8 mouse cellular contexts compared by ENCODE assay signal in the genomic region with DNA sequence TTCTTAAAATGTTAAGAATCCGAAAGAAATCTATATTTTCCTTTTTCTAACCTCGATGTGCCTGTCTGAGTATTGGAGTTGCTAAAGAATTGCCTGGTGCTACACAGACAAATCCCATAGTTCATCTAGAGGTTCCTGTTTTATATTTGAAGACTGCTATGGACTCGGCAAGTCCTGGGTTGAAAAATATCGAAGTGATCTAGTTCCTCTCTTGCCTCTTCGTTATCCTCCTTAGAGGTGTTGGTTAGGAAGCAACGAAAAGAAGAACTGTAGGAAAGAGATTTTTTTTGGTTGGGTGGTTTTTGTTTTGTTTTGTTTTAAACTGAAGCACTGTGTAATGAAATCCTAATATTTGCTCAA. TPM values are rescaled to one million over a fixed set of nuclear protein-coding genes. Genes with fewer than 3 reads are reported as not detected.
DNase-seq lines count a peak whose midpoint lies in the region; ATAC-seq and TF ChIP-seq lines count a peak whose summit lies in the region.

No protein-coding gene starts in this region.

- TF ChIP-seq CTCF in bone marrow, adult 2 months (IDR thresholded peaks at IDR 0.05; ENCODE audit: control insufficient read depth, insufficient read depth, low read length), result no peak

- H3K27me3 ChIP-seq in heart, embryonic 12.5 days (replicated peaks), result no peaks in the 10 kb centered on the region
- no peaks in the 10 kb centered on the region for H3K27me3 ChIP-seq in hindbrain, embryonic 13.5 days
- no peaks in the 10 kb centered on the region for H3K27me3 ChIP-seq in midbrain, embryonic 11.5 days (ENCODE audit: control insufficient read depth, insufficient read depth, low read length)

- peak overlapping the region; percentile 75 for H3K4me3 ChIP-seq in heart, embryonic 12.5 days
- peak overlapping the region; percentile 29 for H3K4me3 ChIP-seq in bone marrow, adult 2 months (replicated peaks; ENCODE audit: control insufficient read depth, low read depth, low read length)
- H3K4me3 ChIP-seq in hindbrain, embryonic 13.5 days, result peak overlapping the region; percentile 90
- H3K4me3 ChIP-seq in midbrain, embryonic 11.5 days (ENCODE audit: low read depth, low read length), result peak overlapping the region; percentile 91

- DNase-seq in heart, postnatal 36 days, result no peak
- DNase-seq in midbrain, embryonic 11.5 days (ENCODE audit: low spot score, missing footprints), result no peak
- DNase-seq in gastrocnemius, postnatal 4 days (ENCODE audit: low spot score in 2 of 2), result no peak
- no peak for DNase-seq in adrenal gland, adult 18-20 months (ENCODE audit: low spot score in 2 of 2)
- DNase-seq in spleen, adult 18-20 months, result no peak

- 32% methylated on average over 6 of the region's 6 CpGs for WGBS in heart, embryonic 12.5 days
- 3% methylated on average over 6 of the region's 6 CpGs for WGBS in bone marrow, adult 2 months
- 27% methylated on average over 6 of the region's 6 CpGs for WGBS in hindbrain, embryonic 13.5 days
- WGBS in midbrain, embryonic 11.5 days, result 33% methylated on average over 6 of the region's 6 CpGs

- intact Hi-C loops in heart, postnatal 36 days (cut with DNase I), result no loop called here

- H3K9ac ChIP-seq in heart, embryonic 12.5 days, result peak overlapping the region; percentile 95
- peak overlapping the region; percentile 88 for H3K9ac ChIP-seq in hindbrain, embryonic 13.5 days
- H3K9ac ChIP-seq in midbrain, embryonic 11.5 days (ENCODE audit: low read length), result peak overlapping the region; percentile 98

- H3K4me2 ChIP-seq in heart, embryonic 12.5 days, result peak overlapping the region; percentile 67
- H3K4me2 ChIP-seq in hindbrain, embryonic 13.5 days, result peak overlapping the region; percentile 75
- H3K4me2 ChIP-seq in midbrain, embryonic 11.5 days, result peak overlapping the region; percentile 62

- ATAC-seq in heart, embryonic 12.5 days (ENCODE audit: insufficient number of reproducible peaks, low FRiP score), result no peak
- no peak for ATAC-seq in hindbrain, embryonic 13.5 days (ENCODE audit: low FRiP score)
- no peak for ATAC-seq in midbrain, embryonic 11.5 days (ENCODE audit: low FRiP score)

- TF ChIP-seq POLR2A in bone marrow, adult 2 months (IDR thresholded peaks at IDR 0.05; ENCODE audit: borderline replicate concordance, control insufficient read depth, low read depth, low read length), result no peak

- H3K4me1 ChIP-seq in heart, embryonic 12.5 days (replicated peaks), result peaks cover 18% of the 10 kb centered on the region
- no peaks in the 10 kb centered on the region; the same call in 1 of the 2 replicates for H3K4me1 ChIP-seq in bone marrow, adult 2 months (ENCODE audit: control insufficient read depth, insufficient read depth, low read length)
- H3K4me1 ChIP-seq in hindbrain, embryonic 13.5 days (replicated peaks), result peaks cover 20% of the 10 kb centered on the region
- H3K4me1 ChIP-seq in midbrain, embryonic 11.5 days (ENCODE audit: control insufficient read depth, insufficient read depth, low read length), result peaks cover 7% of the 10 kb centered on the region

- H3K9me3 ChIP-seq in heart, embryonic 12.5 days (replicated peaks), result no peaks in the 10 kb centered on the region
- H3K9me3 ChIP-seq in hindbrain, embryonic 13.5 days, result no peaks in the 10 kb centered on the region
- H3K9me3 ChIP-seq in midbrain, embryonic 11.5 days (ENCODE audit: control insufficient read depth, low read length), result no peaks in the 10 kb centered on the region

- peaks cover 20% of the 10 kb centered on the region for H3K36me3 ChIP-seq in heart, embryonic 12.5 days
- H3K36me3 ChIP-seq in hindbrain, embryonic 13.5 days, result peaks cover 10% of the 10 kb centered on the region; the same call in 1 of the 2 replicates
- H3K36me3 ChIP-seq in midbrain, embryonic 11.5 days (ENCODE audit: control insufficient read depth, insufficient read depth, low read length), result 0 out of 2 replicates have a peak, but pooled peaks cover 2% of the 10 kb centered on the region

- H3K27ac ChIP-seq in heart, embryonic 12.5 days (ENCODE audit: poor library complexity, severe bottlenecking), result no peak overlapping the region
- H3K27ac ChIP-seq in bone marrow, adult 2 months (ENCODE audit: control insufficient read depth, insufficient read depth, low read depth, low read length, poor library complexity), result no peak overlapping the region
- peak overlapping the region; percentile 91; the same call in 1 of the 2 replicates for H3K27ac ChIP-seq in hindbrain, embryonic 13.5 days
- H3K27ac ChIP-seq in midbrain, embryonic 11.5 days (ENCODE audit: low read depth, low read length), result no peak overlapping the region

RNA-seq across cellular contexts. Expression of a gene that starts 1.5 kb away (rescaled TPM):
- polyA plus RNA-seq in heart, embryonic 12.5 days (2016; fragmentation: Nextera tagmentation; extraction: Ambion mirVana), result 65.3 and 67.9 TPM in 2 replicates
- total RNA-seq in heart, postnatal 36 days (2021), result 10 to 100 TPM; 21.5 to 24.1 TPM
- 9.7 and 36.4 TPM in 2 replicates for polyA plus RNA-seq in bone marrow, adult 2 months (2011; ENCODE audit: insufficient read depth, insufficient read length, low replicate concordance, missing spikeins)
- polyA plus RNA-seq in hindbrain, embryonic 13.5 days (2015; fragmentation: Nextera tagmentation; extraction: Ambion mirVana), result 33.0 and 35.6 TPM in 2 replicates
- polyA plus RNA-seq in midbrain, embryonic 11.5 days (2014; fragmentation: Nextera tagmentation; extraction: Ambion mirVana), result 49.8 and 60.2 TPM in 2 replicates
- 10 to 100 TPM; 48.5 to 55.6 TPM for total RNA-seq in gastrocnemius, postnatal 4 days (2021)
- 100 to 1,000 TPM in 1 of 2 experiments, 10 to 100 TPM in 1; 89.7 to 105 TPM for total RNA-seq in adrenal gland, adult 18-20 months (2021)

RNA-seq across cellular contexts. Expression of a gene that starts 40.4 kb away (rescaled TPM):
- not detected in 2 replicates for polyA plus RNA-seq in heart, embryonic 12.5 days (2016; fragmentation: Nextera tagmentation; extraction: Ambion mirVana)
- total RNA-seq in heart, postnatal 36 days (2021), result not detected
- not detected in 2 replicates for polyA plus RNA-seq in bone marrow, adult 2 months (2011; ENCODE audit: insufficient read depth, insufficient read length, low replicate concordance, missing spikeins)
- not detected in 2 replicates for polyA plus RNA-seq in hindbrain, embryonic 13.5 days (2015; fragmentation: Nextera tagmentation; extraction: Ambion mirVana)
- not detected in 2 replicates for polyA plus RNA-seq in midbrain, embryonic 11.5 days (2014; fragmentation: Nextera tagmentation; extraction: Ambion mirVana)
- not detected for total RNA-seq in gastrocnemius, postnatal 4 days (2021)
- not detected for total RNA-seq in adrenal gland, adult 18-20 months (2021)

RNA-seq across cellular contexts. Expression of a gene that starts 53.0 kb away (rescaled TPM):
- 18.7 and 18.9 TPM in 2 replicates for polyA plus RNA-seq in heart, embryonic 12.5 days (2016; fragmentation: Nextera tagmentation; extraction: Ambion mirVana)
- total RNA-seq in heart, postnatal 36 days (2021), result 10 to 100 TPM; 19.1 to 20.8 TPM
- 5.0 and 17.2 TPM in 2 replicates for polyA plus RNA-seq in bone marrow, adult 2 months (2011; ENCODE audit: insufficient read depth, insufficient read length, low replicate concordance, missing spikeins)
- 27.4 and 29.5 TPM in 2 replicates for polyA plus RNA-seq in hindbrain, embryonic 13.5 days (2015; fragmentation: Nextera tagmentation; extraction: Ambion mirVana)
- 32.3 and 32.9 TPM in 2 replicates for polyA plus RNA-seq in midbrain, embryonic 11.5 days (2014; fragmentation: Nextera tagmentation; extraction: Ambion mirVana)
- total RNA-seq in gastrocnemius, postnatal 4 days (2021), result 10 to 100 TPM; 16.2 to 16.5 TPM
- total RNA-seq in adrenal gland, adult 18-20 months (2021), result 10 to 100 TPM; 23.4 to 32.0 TPM

Comparison
In these comparisons a context has a peak if more than half of its experiments do, and no peak if none do; other contexts are left out.
1. H3K4me3 ChIP-seq: peak in every context shown above with its lines; median percentile 91 in midbrain, embryonic 11.5 days; 90 in hindbrain, embryonic 13.5 days; 75 in heart, embryonic 12.5 days; 29 in bone marrow, adult 2 months.